In the genomic region with DNA sequence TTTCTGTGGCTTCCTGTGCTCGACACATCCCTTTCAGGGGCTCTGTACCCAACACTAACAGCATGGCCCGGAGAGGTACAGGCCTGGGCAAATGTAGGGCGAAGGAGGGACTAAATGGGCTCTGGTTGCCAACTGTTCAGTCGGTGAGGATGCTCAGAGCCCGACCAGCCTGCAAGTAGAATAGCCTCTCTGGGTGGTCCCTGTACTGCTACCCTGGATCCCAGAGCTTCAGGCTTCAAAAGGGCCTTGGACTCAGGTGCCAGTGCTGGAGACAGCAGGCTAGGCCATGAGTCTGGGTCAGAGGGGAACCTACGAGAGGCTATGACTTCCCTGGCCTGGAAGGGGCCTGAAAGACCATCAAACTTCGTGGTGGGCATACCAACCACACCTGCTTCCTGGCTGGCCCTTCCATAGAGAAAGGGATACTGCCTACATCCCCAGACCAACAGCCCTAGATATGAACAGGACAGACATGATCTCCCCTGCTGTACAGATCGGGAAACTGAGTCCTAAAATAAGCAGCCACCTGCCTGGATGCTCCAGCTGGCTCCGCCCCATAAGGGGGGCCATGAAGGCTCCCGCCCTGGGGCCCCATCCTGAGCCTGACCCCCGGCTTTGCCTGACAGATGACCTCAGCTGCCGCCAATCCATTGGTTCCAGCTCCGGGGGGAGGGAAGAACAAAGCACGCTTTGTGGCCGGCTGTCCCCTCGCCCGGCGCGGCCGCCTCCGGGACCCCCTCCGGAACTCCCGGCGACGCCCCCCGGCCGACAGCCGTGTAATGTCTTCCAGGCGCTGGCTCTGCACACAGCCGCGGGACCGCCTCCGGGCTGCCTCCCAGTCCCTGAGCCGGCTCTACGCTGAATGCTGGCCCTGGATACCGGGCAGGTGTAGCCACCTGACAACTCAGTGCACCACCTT, we compare ENCODE assay signal across 8 mouse cellular contexts. TPM values are rescaled to one million over a fixed set of nuclear protein-coding genes. Genes with fewer than 3 reads are reported as not detected.
DNase-seq lines count a peak whose midpoint lies in the region.

No protein-coding gene starts in this region.

- intact Hi-C loops in gastrocnemius, postnatal 14 days (cut with DNase I; ENCODE audit: low total_unique reads) = loop anchor here (2.0 kb wide), 1 partner anchor 82 kb away; no protein-coding TSS in a partner anchor

- H3K4me1 ChIP-seq in brown adipose tissue, adult 24 weeks (ENCODE audit: control insufficient read depth, insufficient read depth, insufficient read length, low read length) = peaks cover 2% of the 10 kb centered on the region; the same call in 1 of the 2 replicates

- peak; percentile 20 for DNase-seq in gastrocnemius, postnatal 14 days
- DNase-seq in gastrocnemius, adult 8-10 months (ENCODE audit: low spot score in 2 of 2) = no peak
- DNase-seq in heart, postnatal 4 days = peak; percentile 52
- DNase-seq in mesoderm, embryonic 11.5 days (ENCODE audit: low read depth, low spot score) = peak; percentile 84
- no peak for DNase-seq in T-cell, adult 2 months (ENCODE audit: low spot score)
- DNase-seq in urinary bladder, postnatal 25 days (ENCODE audit: low spot score) = no peak
- no peak for DNase-seq in thymus, adult 18-20 months

- H3K27ac ChIP-seq in brown adipose tissue, adult 24 weeks (replicated peaks; ENCODE audit: low read depth, low read length) = no peak overlapping the region

- peak overlapping the region; percentile 9; the same call in 1 of the 2 replicates for H3K4me3 ChIP-seq in brown adipose tissue, adult 24 weeks (ENCODE audit: insufficient read depth, low read depth, low read length)

RNA-seq across cellular contexts. Expression of a gene that starts 9.0 kb away (rescaled TPM):
- 10 to 100 TPM in 1 of 2 experiments, 1 to 10 TPM in 1; 9.2 to 12.0 TPM for total RNA-seq in gastrocnemius, postnatal 14 days (2021)
- 10 to 100 TPM; 15.2 to 67.0 (median 22.7) TPM for total RNA-seq in gastrocnemius, adult 8-10 months (2022)
- 36.2 and 39.3 TPM in 2 replicates for polyA plus RNA-seq in brown adipose tissue, adult 24 weeks (2012; ENCODE audit: insufficient read depth, insufficient read length, missing spikeins)
- 1 to 10 TPM; 9.0 TPM for total RNA-seq in heart, postnatal 4 days (2021)

RNA-seq across cellular contexts. Expression of a gene that starts 29.0 kb away (rescaled TPM):
- total RNA-seq in gastrocnemius, postnatal 14 days (2021) = 10 to 100 TPM; 18.4 to 20.4 TPM
- total RNA-seq in gastrocnemius, adult 8-10 months (2022) = 10 to 100 TPM in 3 of 4 experiments, 1 to 10 TPM in 1; 7.4 to 14.4 (median 10.5) TPM
- 12.1 and 20.7 TPM in 2 replicates for polyA plus RNA-seq in brown adipose tissue, adult 24 weeks (2012; ENCODE audit: insufficient read depth, insufficient read length, missing spikeins)
- 10 to 100 TPM; 29.6 to 38.0 TPM for total RNA-seq in heart, postnatal 4 days (2021)

RNA-seq across cellular contexts. Expression of a gene that starts 33.0 kb away (rescaled TPM):
- total RNA-seq in gastrocnemius, postnatal 14 days (2021) = under 1 TPM in 1 of 2 experiments, not detected in 1; 0.10 TPM
- not detected for total RNA-seq in gastrocnemius, adult 8-10 months (2022)
- not detected in 2 replicates for polyA plus RNA-seq in brown adipose tissue, adult 24 weeks (2012; ENCODE audit: insufficient read depth, insufficient read length, missing spikeins)
- total RNA-seq in heart, postnatal 4 days (2021) = not detected

Comparison
In these comparisons a context has a peak if more than half of its experiments do, and no peak if none do; other contexts are left out.
1. DNase-seq: peak in gastrocnemius, postnatal 14 days (single experiment), heart, postnatal 4 days (single experiment) and mesoderm, embryonic 11.5 days (single experiment); none in gastrocnemius, adult 8-10 months (0 of 2), T-cell, adult 2 months (single experiment), urinary bladder, postnatal 25 days (single experiment) and thymus, adult 18-20 months (0 of 2).